Mouse (Mus musculus) adipocyte (in vitro differentiated cells): Measurements from ENCODE around the gene Zic2.

Experiments
- DNase-seq: peaks from one replicate; pipeline ENCODE4 v3.0.0-alpha.2; 2016; ENCODE audit warnings: low spot score

The Zic2 gene

GRCm38 (mm10) chr14:122492015-122492414 is 16.8 kb downstream of the Zic2 start:
- DNase-seq, result no peak

DNA sequence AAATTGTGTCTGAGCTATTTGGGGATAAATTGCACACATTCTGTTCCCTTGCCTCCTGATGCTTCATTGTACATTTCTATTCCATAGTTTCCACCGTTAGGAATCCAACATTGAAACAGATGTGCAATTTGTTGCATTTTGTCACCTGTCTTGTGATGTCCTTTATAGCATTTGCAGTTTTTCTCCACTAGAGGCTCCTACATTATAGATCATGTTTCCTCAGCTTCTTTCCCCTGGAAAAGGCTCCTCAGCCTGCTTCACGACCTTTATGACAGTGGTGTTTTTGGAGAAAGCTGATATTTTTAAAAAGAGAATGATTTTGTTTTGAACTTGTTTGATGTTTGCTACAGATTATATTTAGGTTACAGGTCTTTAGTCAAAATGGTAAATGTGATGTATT is 33.8 kb downstream of the Zic2 start:
- peak; percentile 56 for DNase-seq

- DNase-seq, result no peak
Measured at GRCm38 (mm10) chr14:122511519-122511918, 36.3 kb downstream of the Zic2 start.

GRCm38 (mm10) chr14:122513511-122514036 is 38.3 kb downstream of the Zic2 start:
- DNase-seq, result peak; percentile 60

- DNase-seq, result no peak
Measured at GRCm38 (mm10) chr14:122528475-122528874, 53.2 kb downstream of the Zic2 start.
